Mouse (Mus musculus) liver, postnatal 0 days (tissue): ENCODE measurements around the gene Gpat3.

Source experiments
- CTCF ChIP-seq: sonication (generic); IDR thresholded peaks from 2 replicates; pipeline ENCODE4 v1.5.1; 2016; ENCODE audit warnings: antibody characterized with exemption, low read depth
- EP300 ChIP-seq: IDR thresholded peaks from 2 replicates; pipeline ENCODE4 v1.6.1; 2016; ENCODE audit warnings: antibody characterized with exemption, low read depth, mild to moderate bottlenecking

- no peak for TF ChIP-seq CTCF
- no peak for TF ChIP-seq EP300
These were observed 7.6 kb upstream of the Gpat3 start for GRCm38 (mm10) chr5:100837907-100838306.
